Mouse (Mus musculus) limb, embryonic 14.5 days (tissue): ENCODE measurements at regions not wholly inside any gene's neighbourhood (a gene's known extent, or its start where the extent isn't known, plus 50 kb on each side); places are given as distances from the start of the nearest gene placed in this dataset.
"Not testable (repeated sequence)": the region's sequence is repeated elsewhere in the genome, so short reads cannot be mapped to it uniquely, and the experiment has no call there.

Experiments
- ATAC-seq: fragments of 200-750 bp; cut with Nextera tagmentation; 2 replicates; pipeline ENCODE4 v1.8.0; 2017; ENCODE audit warnings: low read depth, moderate number of reproducible peaks, moderate TSS enrichment; ENCODE audit not compliant: low FRiP score
- DNase-seq: peaks from one replicate; pipeline ENCODE4 v3.0.0-alpha.2; 2015; ENCODE audit warnings: low spot score
- H3K27ac ChIP-seq: fragments of 300-500 bp; sonication (generic); replicated peaks from 2 replicates; pipeline ENCODE4 v1.5.1; 2014; ENCODE audit warnings: low read depth, mild to moderate bottlenecking, low read length, moderate library complexity, mixed read lengths
- H3K27me3 ChIP-seq: fragments of 300-500 bp; sonication (generic); 2 replicates; pipeline ENCODE4 v1.6.1; 2014; ENCODE audit warnings: low read length, mixed read lengths; ENCODE audit not compliant: control insufficient read depth, insufficient read depth
- H3K36me3 ChIP-seq: fragments of 300-500 bp; sonication (generic); 2 replicates; pipeline ENCODE4 v1.6.1; 2014; ENCODE audit warnings: mild to moderate bottlenecking, low read length, moderate library complexity, mixed read lengths; ENCODE audit not compliant: control insufficient read depth, insufficient read depth
- H3K4me1 ChIP-seq: fragments of 300-500 bp; sonication (generic); 2 replicates; pipeline ENCODE4 v1.6.1; 2014; ENCODE audit warnings: antibody characterized with exemption, low read length, mixed read lengths; ENCODE audit not compliant: control insufficient read depth, insufficient read depth
- H3K4me2 ChIP-seq: fragments of 300-500 bp; sonication (generic); replicated peaks from 2 replicates; pipeline ENCODE4 v1.6.1; 2014; ENCODE audit warnings: low read depth, mild to moderate bottlenecking, low read length, moderate library complexity; ENCODE audit not compliant: severe bottlenecking
- H3K4me3 ChIP-seq: fragments of 300-500 bp; sonication (generic); replicated peaks from 2 replicates; pipeline ENCODE4 v1.5.1; 2014; ENCODE audit warnings: low read length
- H3K9ac ChIP-seq: fragments of 300-500 bp; sonication (generic); 2 replicates; pipeline ENCODE4 v1.6.1; 2014; ENCODE audit warnings: mild to moderate bottlenecking, low read depth, low read length, moderate library complexity; ENCODE audit not compliant: severe bottlenecking
- H3K9me3 ChIP-seq: fragments of 300-500 bp; sonication (generic); 2 replicates; pipeline ENCODE4 v1.6.1; 2016; ENCODE audit warnings: low read length; ENCODE audit not compliant: control insufficient read depth
- POLR2A ChIP-seq: fragments of 200-500 bp; IDR thresholded peaks from 2 replicates; pipeline ENCODE4 v1.8.0; 2012; ENCODE audit warnings: inconsistent platforms, mild to moderate bottlenecking, moderate library complexity, borderline replicate concordance; ENCODE audit not compliant: insufficient read depth, insufficient read length; ENCODE audit errors: extremely low read depth
- WGBS: fragments of 180-500 bp; shearing (Covaris S2); extraction: QIAGEN DNeasy Blood & Tissue Kit; methylation state at CpG from one replicate; pipeline ENCODE4 v1.1.7; 2014; 5-methylcytosine and 5-hydroxymethylcytosine counted together

DNA sequence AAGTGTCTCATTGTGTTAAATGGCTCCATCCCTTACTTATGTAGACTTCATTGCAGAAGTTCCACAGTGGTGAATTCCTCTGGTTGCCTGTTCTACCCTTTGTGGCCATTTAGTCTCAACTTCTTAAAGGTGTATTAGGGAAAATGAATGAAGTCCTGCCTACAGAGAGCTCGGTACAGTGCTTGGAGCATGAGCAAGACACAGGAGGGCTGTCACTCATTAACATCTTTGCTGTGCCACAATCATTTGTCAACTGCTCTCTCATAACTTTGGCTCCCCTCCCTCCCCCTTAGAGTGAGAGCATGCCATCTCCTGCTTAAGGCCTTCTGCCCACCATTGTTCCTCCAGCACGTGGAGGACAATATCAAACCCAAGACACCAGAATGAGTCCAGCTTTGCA lies 90.5 kb upstream of the Vav3 start:
- peaks cover 9% of the 10 kb centered on the region; the same call in 1 of the 2 replicates for H3K4me1 ChIP-seq
- H3K36me3 ChIP-seq = no peaks in the 10 kb centered on the region
- TF ChIP-seq POLR2A = no peak
- ATAC-seq (no peak), DNase-seq (no peak)
- no peaks in the 10 kb centered on the region for H3K27me3 ChIP-seq
- 85% methylated on average over 2 of the region's 2 CpGs for WGBS
- H3K9ac ChIP-seq = no peak overlapping the region
- H3K4me2 ChIP-seq = no peak overlapping the region
- H3K9me3 ChIP-seq = no peaks in the 10 kb centered on the region
- no peak overlapping the region for H3K4me3 ChIP-seq
- no peak overlapping the region for H3K27ac ChIP-seq

DNA sequence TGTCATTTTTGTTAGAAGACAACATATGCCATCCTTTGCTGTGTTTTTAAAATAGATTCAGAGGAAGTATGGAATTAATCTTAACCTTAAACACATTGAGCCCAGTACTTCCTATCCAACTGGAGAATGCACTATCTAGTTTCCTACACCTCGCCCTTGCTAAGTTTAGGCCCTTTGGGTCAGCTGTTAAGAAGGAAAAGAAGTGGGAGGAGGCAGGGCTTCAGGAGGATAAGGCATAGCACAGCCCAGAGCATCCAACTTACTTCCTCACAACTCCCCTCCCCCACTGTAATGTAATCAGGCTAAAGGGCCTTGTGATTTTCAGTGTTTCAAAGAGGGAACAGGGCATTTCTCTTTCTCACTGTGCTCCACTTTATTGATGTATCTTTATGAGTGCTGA lies 88.7 kb upstream of the Vav3 start:
- Histone ChIP-seq H3K9me3 (no peaks in the 10 kb centered on the region), H3K27me3 (no peaks in the 10 kb centered on the region), H3K9ac (no peak overlapping the region), H3K4me2 (no peak overlapping the region), H3K27ac (no peak overlapping the region), H3K4me3 (no peak overlapping the region), H3K36me3 (no peaks in the 10 kb centered on the region), H3K4me1 (peaks cover 9% of the 10 kb centered on the region)
- TF ChIP-seq POLR2A = no peak
- 63% methylated on average over 1 of the region's 1 CpGs for WGBS
- ATAC-seq (peak; percentile 35; the same call in 1 of the 2 replicates), DNase-seq (peak; percentile 29)

DNA sequence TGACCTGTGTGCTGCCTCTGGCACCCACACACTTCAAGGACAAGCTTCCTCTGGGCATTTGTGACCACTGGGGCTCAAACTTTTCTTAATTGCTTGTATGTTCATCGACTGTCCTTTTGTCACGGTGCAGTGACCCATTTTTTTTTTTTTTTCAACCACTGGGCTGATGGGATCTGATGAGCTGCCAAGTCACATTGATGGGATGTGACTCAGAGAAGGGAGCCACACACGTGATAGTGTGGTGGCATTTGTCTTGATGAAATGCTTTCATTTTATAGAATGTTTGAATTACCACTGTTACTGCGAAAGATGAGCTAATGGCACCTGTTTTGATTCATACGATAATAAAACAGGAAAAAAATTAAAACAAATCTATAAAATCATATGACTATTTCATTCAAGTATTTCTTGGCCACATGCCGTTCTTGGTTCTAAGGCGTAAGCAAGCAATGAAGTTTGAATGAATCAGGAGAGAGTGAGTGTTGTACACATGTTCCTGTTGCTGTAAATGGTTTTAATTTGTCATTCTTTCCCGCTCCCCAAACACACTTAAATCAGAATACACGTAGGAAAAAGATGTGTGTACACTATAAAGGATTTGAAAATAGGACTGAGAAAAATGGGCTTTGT lies 86.3 kb upstream of the Vav3 start:
- peaks cover 9% of the 10 kb centered on the region for H3K4me1 ChIP-seq
- no peak overlapping the region for H3K4me3 ChIP-seq
- H3K9me3 ChIP-seq = no peaks in the 10 kb centered on the region
- DNase-seq = peak; percentile 49
- no peak overlapping the region for H3K9ac ChIP-seq
- H3K36me3 ChIP-seq = no peaks in the 10 kb centered on the region
- H3K27me3 ChIP-seq = no peaks in the 10 kb centered on the region
- ATAC-seq = 0 out of 2 replicates have a peak, but pooled peaks have one; percentile 27
- WGBS = 49% methylated on average over 9 of the region's 9 CpGs
- H3K27ac ChIP-seq = no peak overlapping the region
- no peak overlapping the region for H3K4me2 ChIP-seq
- TF ChIP-seq POLR2A = no peak

DNA sequence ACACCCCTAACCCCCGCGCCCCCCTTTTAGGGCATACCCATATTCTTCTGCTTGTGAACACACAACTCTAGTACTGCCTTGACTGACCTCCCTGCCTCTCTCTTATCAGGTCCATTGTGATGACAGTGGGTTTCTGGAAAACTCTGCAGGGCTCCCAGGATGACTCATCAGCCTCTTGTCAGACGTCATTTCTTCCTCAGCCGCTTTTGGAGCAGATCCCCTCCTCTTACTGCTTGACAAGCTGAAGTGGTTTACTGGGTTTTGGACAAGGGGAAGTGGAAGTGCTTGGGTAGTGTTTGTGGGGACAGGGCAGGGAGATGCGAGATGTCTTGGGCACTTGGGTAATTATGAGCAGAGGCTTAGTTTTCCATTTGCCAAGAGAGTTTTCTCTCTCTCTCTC lies 85.5 kb upstream of the Vav3 start:
- Histone ChIP-seq H3K4me2 (no peak overlapping the region), H3K9ac (no peak overlapping the region), H3K9me3 (no peaks in the 10 kb centered on the region), H3K27me3 (no peaks in the 10 kb centered on the region), H3K4me1 (peaks cover 9% of the 10 kb centered on the region), H3K4me3 (no peak overlapping the region), H3K27ac (no peak overlapping the region), H3K36me3 (no peaks in the 10 kb centered on the region)
- DNase-seq (no peak), ATAC-seq (no peak)
- 73% methylated on average over 5 of the region's 5 CpGs for WGBS
- TF ChIP-seq POLR2A = no peak

DNA sequence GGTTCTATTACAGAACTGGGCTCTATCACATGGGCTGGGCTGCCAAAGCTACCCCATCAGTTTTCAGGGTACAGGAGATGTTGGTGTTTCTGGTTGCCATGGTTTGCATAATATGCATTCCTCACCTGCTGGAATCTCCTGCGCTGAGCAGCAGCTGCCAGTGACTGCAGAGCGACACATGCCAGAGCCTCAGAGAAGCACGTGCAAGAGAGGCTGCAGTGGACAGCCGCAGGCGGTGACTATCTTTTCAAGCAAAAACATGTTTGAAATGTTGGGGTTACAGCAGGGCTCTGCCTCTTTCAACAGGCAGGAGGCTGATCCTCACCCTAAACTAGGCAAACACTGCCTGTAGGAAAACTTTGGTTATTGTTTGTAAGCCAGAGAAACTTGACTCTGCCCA lies 83.7 kb upstream of the Vav3 start:
- H3K4me2 ChIP-seq = no peak overlapping the region
- WGBS = 72% methylated on average over 5 of the region's 5 CpGs
- no peaks in the 10 kb centered on the region for H3K36me3 ChIP-seq
- peak; percentile 71 for ATAC-seq
- no peak overlapping the region for H3K27ac ChIP-seq
- no peak for DNase-seq
- H3K4me1 ChIP-seq = peaks cover 9% of the 10 kb centered on the region
- H3K9ac ChIP-seq = no peak overlapping the region
- no peaks in the 10 kb centered on the region for H3K27me3 ChIP-seq
- H3K9me3 ChIP-seq = no peaks in the 10 kb centered on the region
- H3K4me3 ChIP-seq = no peak overlapping the region
- TF ChIP-seq POLR2A = no peak

DNA sequence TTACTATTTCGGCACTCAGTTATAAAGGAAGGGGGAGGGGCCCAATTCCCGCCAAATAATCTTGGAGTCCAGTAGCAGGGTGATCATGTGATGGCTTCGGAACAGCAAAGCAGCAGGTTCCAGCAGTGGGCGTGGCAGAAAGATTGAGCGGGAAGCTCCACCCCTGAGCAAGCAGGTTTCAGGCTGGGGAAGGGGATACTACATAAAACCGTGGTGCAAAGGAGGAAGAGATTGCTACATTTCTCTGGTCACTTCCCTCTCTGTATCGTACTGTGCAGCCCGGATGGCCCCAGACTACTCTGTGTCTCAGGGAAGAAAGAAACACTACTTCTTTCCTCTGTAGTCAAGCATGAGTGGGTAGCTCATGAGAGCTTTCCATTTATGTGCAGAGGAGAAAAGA lies 73.5 kb upstream of the Vav3 start:
- H3K9me3 ChIP-seq, H3K4me3 ChIP-seq, DNase-seq, ATAC-seq, H3K27ac ChIP-seq, H3K9ac ChIP-seq, H3K36me3 ChIP-seq, H3K27me3 ChIP-seq, H3K4me2 ChIP-seq, H3K4me1 ChIP-seq: not testable (repeated sequence)
- WGBS = 69% methylated on average over 7 of the region's 8 CpGs
